Mouse (Mus musculus) myocyte (in vitro differentiated cells): ENCODE results near the gene Ugt1a1.

Experiments used
- CEBPB ChIP-seq: IDR thresholded peaks from 2 replicates; pipeline ENCODE4 v1.6.1; 2011; ENCODE audit warnings: mild to moderate bottlenecking, moderate library complexity; ENCODE audit not compliant: poor library complexity, insufficient read depth, severe bottlenecking
- E2F4 ChIP-seq: IDR thresholded peaks from one replicate; pipeline ENCODE4 v1.6.1; 2011; ENCODE audit warnings: mild to moderate bottlenecking, control low read depth, moderate library complexity; ENCODE audit not compliant: insufficient read depth
- MAX ChIP-seq: IDR thresholded peaks from one replicate; pipeline ENCODE4 v1.6.1; 2011; ENCODE audit warnings: low read depth, mild to moderate bottlenecking, control low read depth
- MYOD1 ChIP-seq, 3 experiments: IDR thresholded peaks; one replicate each; pipeline ENCODE4 v1.6.1; 2011; ENCODE audit warnings: control low read depth in 2 of 3, low read depth in 2 of 3, mild to moderate bottlenecking in 2 of 3, moderate library complexity in 1 of 3; ENCODE audit not compliant: insufficient read length in 2 of 3, control insufficient read depth in 1 of 3
- MYOG ChIP-seq, 3 experiments: IDR thresholded peaks; one replicate each; pipeline ENCODE4 v1.6.1; 2011; ENCODE audit warnings: control low read depth in 2 of 3, low read depth in 2 of 3, mild to moderate bottlenecking in 2 of 3; ENCODE audit not compliant: insufficient read length in 2 of 3, control insufficient read depth in 1 of 3, insufficient read depth in 1 of 3
- POLR2A ChIP-seq: IDR thresholded peaks from one replicate; pipeline ENCODE4 v1.6.1; 2011; ENCODE audit warnings: low read depth, mild to moderate bottlenecking, control low read depth, moderate library complexity; ENCODE audit not compliant: insufficient read length
- POLR2AphosphoS2 ChIP-seq: IDR thresholded peaks from one replicate; pipeline ENCODE4 v1.6.1; 2011; ENCODE audit warnings: low read depth, control low read depth; ENCODE audit not compliant: insufficient read length
- REST ChIP-seq: IDR thresholded peaks from one replicate; pipeline ENCODE4 v1.6.1; 2011; ENCODE audit warnings: mild to moderate bottlenecking, control low read depth, moderate library complexity; ENCODE audit not compliant: insufficient read depth, insufficient read length
- TCF12 ChIP-seq: IDR thresholded peaks from one replicate; pipeline ENCODE4 v1.6.1; 2011; ENCODE audit warnings: mild to moderate bottlenecking, control low read depth; ENCODE audit not compliant: poor library complexity, insufficient read depth, severe bottlenecking
- TCF3 ChIP-seq: IDR thresholded peaks from one replicate; pipeline ENCODE4 v1.6.1; 2011; ENCODE audit warnings: low read depth, control low read depth; ENCODE audit not compliant: insufficient read length
- USF1 ChIP-seq: IDR thresholded peaks from one replicate; pipeline ENCODE4 v1.6.1; 2011; ENCODE audit warnings: low read depth, mild to moderate bottlenecking, control low read depth, moderate library complexity

GRCm38 (mm10) chr1:88240579-88240978 lies 28.8 kb downstream of the Ugt1a1 start:
- TF ChIP-seq MYOG (IDR thresholded peaks at IDR 0.05; ENCODE audit: control insufficient read depth in 1 of 3, insufficient read depth in 1 of 3, insufficient read length in 2 of 3, low read depth in 2 of 3), result no peak
- TF ChIP-seq POLR2A, result no peak
- no peak for TF ChIP-seq POLR2AphosphoS2
- no peak for TF ChIP-seq TCF3
- TF ChIP-seq MYOD1 (IDR thresholded peaks at IDR 0.05; ENCODE audit: control insufficient read depth in 1 of 3, insufficient read length in 2 of 3, low read depth in 2 of 3), result no peak
- TF ChIP-seq TCF12, result no peak
- TF ChIP-seq E2F4, result no peak
- no peak for TF ChIP-seq USF1
- no peak for TF ChIP-seq REST
- no peak for TF ChIP-seq MAX
- TF ChIP-seq CEBPB, result no peak
